9 mouse cellular contexts compared by ENCODE assay signal in the genomic region with DNA sequence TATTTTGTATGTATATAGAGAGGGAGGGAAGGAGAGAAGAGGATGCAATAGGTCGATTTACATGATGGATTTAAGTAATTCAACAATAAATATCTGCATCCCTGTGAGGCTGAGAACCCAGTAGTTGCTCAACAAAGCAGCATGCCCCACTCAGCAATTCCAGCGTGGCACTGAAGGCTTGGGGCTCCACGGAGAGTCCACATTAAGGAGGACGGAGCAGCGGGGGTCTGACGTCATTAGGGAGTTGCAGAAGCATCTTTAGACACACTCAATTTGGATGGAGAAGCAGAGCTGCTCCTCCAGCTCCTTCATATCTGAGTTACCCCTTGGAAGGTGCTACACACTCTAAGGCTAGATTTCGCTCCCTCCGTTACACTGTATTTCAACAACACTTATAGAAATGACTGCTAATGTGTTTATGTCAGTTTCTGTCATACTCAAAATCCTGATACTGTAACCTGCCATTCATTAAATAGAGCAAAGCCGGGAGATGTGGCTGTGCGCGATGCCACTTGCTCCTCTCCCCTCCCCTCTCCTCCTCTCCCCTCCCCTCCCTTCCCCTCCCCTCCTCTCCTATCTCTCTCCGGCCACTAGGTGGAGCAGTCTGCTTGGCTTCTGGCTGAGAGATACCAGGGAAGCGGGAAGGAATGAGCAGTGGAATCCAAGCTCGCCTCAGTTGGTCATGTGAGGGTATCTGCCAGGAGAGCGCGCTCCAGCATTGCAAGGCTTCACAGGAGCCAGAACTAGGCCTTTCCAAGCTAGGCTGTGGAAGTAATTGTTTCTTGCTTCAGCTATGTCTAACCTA. TPM values are rescaled to one million over a fixed set of nuclear protein-coding genes. Genes with fewer than 3 reads are reported as not detected.
DNase-seq lines count a peak whose midpoint lies in the region; ATAC-seq and TF ChIP-seq lines count a peak whose summit lies in the region.
"Had no signal": no experiment of that assay in that cellular context is flagged by ENCODE, and none has a peak within 500 bp of the region (broad histone marks: within the 10 kb centered on the region; RNA-seq: fewer than 3 reads in every experiment).

No protein-coding gene starts in this region.

- no peaks in the 10 kb centered on the region for H3K27me3 ChIP-seq in G1E (ENCODE audit: insufficient read depth, low read length)
- no peaks in the 10 kb centered on the region for H3K27me3 ChIP-seq in forebrain, postnatal 0 days (ENCODE audit: insufficient read depth, low read length)
- 0 out of 2 replicates have a peak, but pooled peaks cover 3% of the 10 kb centered on the region for H3K27me3 ChIP-seq in hindbrain, embryonic 12.5 days
- H3K27me3 ChIP-seq in lung, postnatal 0 days (replicated peaks; ENCODE audit: insufficient read depth, low read length), result no peaks in the 10 kb centered on the region
- H3K27me3 ChIP-seq: heart, embryonic 13.5 days had no signal

- TF ChIP-seq EP300 in lung, postnatal 0 days (IDR thresholded peaks at IDR 0.05), result no peak

- H3K9ac ChIP-seq in forebrain, postnatal 0 days, result no peak overlapping the region
- no peak overlapping the region for H3K9ac ChIP-seq in hindbrain, embryonic 12.5 days
- no peak overlapping the region for H3K9ac ChIP-seq in lung, postnatal 0 days (replicated peaks; ENCODE audit: low read depth)
- H3K9ac ChIP-seq: heart, embryonic 13.5 days had no signal

- no peak overlapping the region for H3K4me2 ChIP-seq in forebrain, postnatal 0 days (ENCODE audit: low read depth)
- H3K4me2 ChIP-seq in hindbrain, embryonic 12.5 days (replicated peaks), result no peak overlapping the region
- H3K4me2 ChIP-seq in lung, postnatal 0 days (replicated peaks; ENCODE audit: low read depth, low read length), result no peak overlapping the region
- H3K4me2 ChIP-seq: heart, embryonic 13.5 days had no signal

- no peaks in the 10 kb centered on the region for H3K4me1 ChIP-seq in G1E (ENCODE audit: insufficient read depth, low read depth, low read length)
- no peaks in the 10 kb centered on the region for H3K4me1 ChIP-seq in forebrain, postnatal 0 days (ENCODE audit: insufficient read depth)
- no peaks in the 10 kb centered on the region for H3K4me1 ChIP-seq in hindbrain, embryonic 12.5 days
- H3K4me1 ChIP-seq in lung, postnatal 0 days (ENCODE audit: insufficient read depth, low read depth, low read length), result no peaks in the 10 kb centered on the region

- H3K27ac ChIP-seq in forebrain, postnatal 0 days (ENCODE audit: low read depth, low read length), result no peak overlapping the region
- H3K27ac ChIP-seq in hindbrain, embryonic 12.5 days, result no peak overlapping the region
- H3K27ac ChIP-seq in lung, postnatal 0 days (ENCODE audit: low read length), result no peak overlapping the region
- H3K27ac ChIP-seq: heart, embryonic 13.5 days had no signal

- no peaks in the 10 kb centered on the region for H3K9me3 ChIP-seq in G1E (replicated peaks)
- no peaks in the 10 kb centered on the region for H3K9me3 ChIP-seq in forebrain, postnatal 0 days (ENCODE audit: low read length)
- no peaks in the 10 kb centered on the region for H3K9me3 ChIP-seq in hindbrain, embryonic 12.5 days (replicated peaks)
- no peaks in the 10 kb centered on the region for H3K9me3 ChIP-seq in lung, postnatal 0 days (ENCODE audit: low read length)
- H3K9me3 ChIP-seq: heart, embryonic 13.5 days had no signal

- peak; percentile 13 for DNase-seq in G1E (ENCODE audit: low spot score)
- peak; percentile 28 for DNase-seq in cerebellum, adult 11 months
- peak; percentile 85 for DNase-seq in forebrain, postnatal 0 days
- DNase-seq in layer of hippocampus, adult 9-11 months, result peak; percentile 65
- DNase-seq in lung, postnatal 0 days (ENCODE audit: low spot score), result peak; percentile 85
- DNase-seq in retina, embryonic 14.5 days (ENCODE audit: low spot score), result peak; percentile 86
- peak; percentile 34 to 47 for DNase-seq in urinary bladder, adult 18-20 months (ENCODE audit: low spot score in 2 of 2)

- 44% methylated on average over 16 of the region's 16 CpGs for WGBS in forebrain, postnatal 0 days
- WGBS in hindbrain, embryonic 12.5 days, result 41% methylated on average over 16 of the region's 16 CpGs
- 38% methylated on average over 16 of the region's 16 CpGs for WGBS in lung, postnatal 0 days

- no peaks in the 10 kb centered on the region for H3K36me3 ChIP-seq in G1E (replicated peaks)
- no peaks in the 10 kb centered on the region for H3K36me3 ChIP-seq in forebrain, postnatal 0 days (ENCODE audit: insufficient read depth)
- H3K36me3 ChIP-seq in hindbrain, embryonic 12.5 days, result no peaks in the 10 kb centered on the region
- H3K36me3 ChIP-seq in lung, postnatal 0 days (ENCODE audit: insufficient read depth, low read length), result no peaks in the 10 kb centered on the region
- H3K36me3 ChIP-seq: heart, embryonic 13.5 days had no signal

- no peak for ATAC-seq in G1E (ENCODE audit: extremely low read depth, insufficient number of reproducible peaks, low FRiP score, poor library complexity, severe bottlenecking)
- ATAC-seq in forebrain, postnatal 0 days, result peak; percentile 92
- peak; percentile 75 for ATAC-seq in hindbrain, embryonic 12.5 days (ENCODE audit: low FRiP score)
- peak; percentile 67 for ATAC-seq in lung, postnatal 0 days

- H3K4me3 ChIP-seq in G1E (ENCODE audit: low read depth, low read length), result no peak overlapping the region
- no peak overlapping the region for H3K4me3 ChIP-seq in forebrain, postnatal 0 days (ENCODE audit: low read depth, low read length)
- H3K4me3 ChIP-seq in hindbrain, embryonic 12.5 days, result no peak overlapping the region
- no peak overlapping the region for H3K4me3 ChIP-seq in lung, postnatal 0 days (ENCODE audit: low read depth, low read length)
- H3K4me3 ChIP-seq: heart, embryonic 13.5 days had no signal

- TF ChIP-seq CTCF in G1E (IDR thresholded peaks at IDR 0.05; ENCODE audit: low read depth, low read length), result peak; percentile 3; the same call in 1 of the 2 replicates
- TF ChIP-seq CTCF in forebrain, postnatal 0 days (IDR thresholded peaks at IDR 0.05; ENCODE audit: low read depth), result peak; percentile 82
- peak; percentile 89 for TF ChIP-seq CTCF in lung, postnatal 0 days (IDR thresholded peaks at IDR 0.05)

RNA-seq across cellular contexts. Expression of a gene that starts 6.3 kb away (rescaled TPM):
- total RNA-seq in G1E (2014; fragmentation: Nextera tagmentation) (not detected in 2 replicates), G1E (2017) (not detected in 2 replicates)
- polyA plus RNA-seq in G1E (2012), result not detected in 2 replicates
- total RNA-seq in forebrain, postnatal 0 days (2014; rRNA removed), result not detected in 2 replicates
- not detected in 2 replicates for polyA plus RNA-seq in forebrain, postnatal 0 days (2015; fragmentation: Nextera tagmentation; extraction: Ambion mirVana)
- polyA plus RNA-seq in hindbrain, embryonic 12.5 days (2016; fragmentation: Nextera tagmentation; extraction: Ambion mirVana), result 0.41 TPM in 1 of 2 replicates, not detected in the other
- not detected in 2 replicates for polyA plus RNA-seq in lung, postnatal 0 days (2015; fragmentation: Nextera tagmentation; extraction: Ambion mirVana)
- polyA plus RNA-seq: heart, embryonic 13.5 days had no signal

RNA-seq across cellular contexts. Expression of a gene that starts 8.6 kb away (rescaled TPM):
- total RNA-seq in G1E (2014; fragmentation: Nextera tagmentation) (not detected in 2 replicates), G1E (2017) (0.38 TPM in 1 of 2 replicates, not detected in the other)
- not detected in 2 replicates for polyA plus RNA-seq in G1E (2012)
- not detected in 2 replicates for total RNA-seq in forebrain, postnatal 0 days (2014; rRNA removed)
- polyA plus RNA-seq in forebrain, postnatal 0 days (2015; fragmentation: Nextera tagmentation; extraction: Ambion mirVana), result not detected in 2 replicates
- polyA plus RNA-seq in hindbrain, embryonic 12.5 days (2016; fragmentation: Nextera tagmentation; extraction: Ambion mirVana), result 1.3 TPM in 1 of 2 replicates, not detected in the other
- polyA plus RNA-seq in lung, postnatal 0 days (2015; fragmentation: Nextera tagmentation; extraction: Ambion mirVana), result not detected in 2 replicates
- polyA plus RNA-seq: heart, embryonic 13.5 days had no signal

RNA-seq across cellular contexts. Expression of a gene that starts 14.2 kb away (rescaled TPM):
- total RNA-seq in G1E (2014; fragmentation: Nextera tagmentation) (not detected in 2 replicates), G1E (2017) (not detected in 2 replicates)
- polyA plus RNA-seq in G1E (2012), result not detected in 2 replicates
- total RNA-seq in forebrain, postnatal 0 days (2014; rRNA removed), result not detected in 2 replicates
- not detected in 2 replicates for polyA plus RNA-seq in forebrain, postnatal 0 days (2015; fragmentation: Nextera tagmentation; extraction: Ambion mirVana)
- polyA plus RNA-seq in hindbrain, embryonic 12.5 days (2016; fragmentation: Nextera tagmentation; extraction: Ambion mirVana), result not detected in 2 replicates
- not detected in 2 replicates for polyA plus RNA-seq in lung, postnatal 0 days (2015; fragmentation: Nextera tagmentation; extraction: Ambion mirVana)
- polyA plus RNA-seq: heart, embryonic 13.5 days had no signal

RNA-seq across cellular contexts. Expression of a gene that starts 18.8 kb away (rescaled TPM):
- total RNA-seq in G1E (2014; fragmentation: Nextera tagmentation) (not detected in 2 replicates), G1E (2017) (0.29 TPM in 1 of 2 replicates, not detected in the other)
- not detected in 2 replicates for polyA plus RNA-seq in G1E (2012)
- total RNA-seq in forebrain, postnatal 0 days (2014; rRNA removed), result not detected in 2 replicates
- polyA plus RNA-seq in forebrain, postnatal 0 days (2015; fragmentation: Nextera tagmentation; extraction: Ambion mirVana), result not detected in 2 replicates
- polyA plus RNA-seq in hindbrain, embryonic 12.5 days (2016; fragmentation: Nextera tagmentation; extraction: Ambion mirVana), result not detected in 2 replicates
- not detected in 2 replicates for polyA plus RNA-seq in lung, postnatal 0 days (2015; fragmentation: Nextera tagmentation; extraction: Ambion mirVana)
- polyA plus RNA-seq: heart, embryonic 13.5 days had no signal

RNA-seq across cellular contexts. Expression of a gene that starts 20.6 kb away (rescaled TPM):
- total RNA-seq in G1E (2014; fragmentation: Nextera tagmentation) (not detected in 2 replicates), G1E (2017) (not detected in 2 replicates)
- polyA plus RNA-seq in G1E (2012), result not detected in 2 replicates
- not detected in 2 replicates for total RNA-seq in forebrain, postnatal 0 days (2014; rRNA removed)
- not detected in 2 replicates for polyA plus RNA-seq in forebrain, postnatal 0 days (2015; fragmentation: Nextera tagmentation; extraction: Ambion mirVana)
- polyA plus RNA-seq in hindbrain, embryonic 12.5 days (2016; fragmentation: Nextera tagmentation; extraction: Ambion mirVana), result not detected in 2 replicates
- polyA plus RNA-seq in lung, postnatal 0 days (2015; fragmentation: Nextera tagmentation; extraction: Ambion mirVana), result not detected in 2 replicates
- polyA plus RNA-seq: heart, embryonic 13.5 days had no signal

Comparison
In these comparisons a context has a peak if more than half of its experiments do, and no peak if none do; other contexts are left out.
1. DNase-seq: peak in every context shown above with its lines; median percentile 86 in retina, embryonic 14.5 days; 85 in forebrain, postnatal 0 days; 85 in lung, postnatal 0 days; 65 in layer of hippocampus, adult 9-11 months; 40 in urinary bladder, adult 18-20 months; 28 in cerebellum, adult 11 months; 13 in G1E.
2. CTCF ChIP-seq: peak in every context shown above with its lines; median percentile 89 in lung, postnatal 0 days; 82 in forebrain, postnatal 0 days; 3 in G1E.